ENCODE assay signal across 9 mouse cellular contexts in the genomic region with DNA sequence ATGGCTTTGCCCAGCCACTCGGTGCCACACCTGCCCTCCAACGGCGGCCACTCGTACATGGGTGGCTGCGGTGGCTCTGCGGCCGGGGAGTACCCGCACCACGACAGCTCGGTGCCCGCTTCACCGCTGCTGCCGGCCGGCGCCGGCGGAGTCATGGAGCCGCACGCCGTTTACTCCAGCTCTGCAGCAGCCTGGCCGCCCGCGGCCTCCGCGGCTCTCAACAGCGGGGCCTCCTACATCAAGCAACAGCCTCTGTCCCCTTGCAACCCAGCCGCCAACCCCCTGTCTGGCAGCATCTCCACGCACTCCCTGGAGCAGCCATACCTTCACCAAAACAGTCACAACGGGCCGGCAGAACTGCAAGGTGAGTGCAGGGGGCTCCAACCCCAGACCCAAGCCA. TPM values are rescaled to one million over a fixed set of nuclear protein-coding genes. Genes with fewer than 3 reads are reported as not detected.
DNase-seq lines count a peak whose midpoint lies in the region; ATAC-seq and TF ChIP-seq lines count a peak whose summit lies in the region.
"Had no signal": no experiment of that assay in that cellular context is flagged by ENCODE, and none has a peak within 500 bp of the region (broad histone marks: within the 10 kb centered on the region; RNA-seq: fewer than 3 reads in every experiment).

No protein-coding gene starts in this region.

- no peak for TF ChIP-seq CTCF in cortical plate, adult 2 months (IDR thresholded peaks at IDR 0.05; ENCODE audit: extremely low read depth, insufficient read depth, low read length)
- no peak for TF ChIP-seq CTCF in hindbrain, postnatal 0 days (IDR thresholded peaks at IDR 0.05; ENCODE audit: low read depth)

- H3K27ac ChIP-seq in heart, embryonic 13.5 days (replicated peaks), result no peak overlapping the region
- no peak overlapping the region for H3K27ac ChIP-seq in cortical plate, adult 2 months (ENCODE audit: insufficient read depth, low read length)
- no peak overlapping the region for H3K27ac ChIP-seq in hindbrain, postnatal 0 days
- no peak overlapping the region for H3K27ac ChIP-seq in midbrain, embryonic 13.5 days

- H3K4me2 ChIP-seq in heart, embryonic 13.5 days, result peak overlapping the region; percentile 85
- H3K4me2 ChIP-seq in hindbrain, postnatal 0 days (ENCODE audit: low read depth, low read length), result peak overlapping the region; percentile 60
- peak overlapping the region; percentile 66 for H3K4me2 ChIP-seq in midbrain, embryonic 13.5 days (replicated peaks)

- no peaks in the 10 kb centered on the region for H3K36me3 ChIP-seq in heart, embryonic 13.5 days
- no peaks in the 10 kb centered on the region for H3K36me3 ChIP-seq in hindbrain, postnatal 0 days (ENCODE audit: insufficient read depth, low read length)
- no peaks in the 10 kb centered on the region for H3K36me3 ChIP-seq in midbrain, embryonic 13.5 days

- peak overlapping the region; percentile 69 for H3K4me3 ChIP-seq in heart, embryonic 13.5 days
- peak overlapping the region; percentile 27; the same call in 1 of the 2 replicates for H3K4me3 ChIP-seq in cortical plate, adult 2 months (ENCODE audit: insufficient read depth, low read length)
- H3K4me3 ChIP-seq in hindbrain, postnatal 0 days (ENCODE audit: low read length), result peak overlapping the region; percentile 37
- peak overlapping the region; percentile 38 for H3K4me3 ChIP-seq in midbrain, embryonic 13.5 days (replicated peaks)

- 4% methylated on average over 30 of the region's 30 CpGs for whole genome bisulfite sequencing in heart, embryonic 13.5 days
- WGBS in hindbrain, postnatal 0 days, result 4% methylated on average over 30 of the region's 30 CpGs
- WGBS in midbrain, embryonic 13.5 days, result 2% methylated on average over 30 of the region's 30 CpGs

- no peak for ATAC-seq in heart, embryonic 13.5 days (ENCODE audit: extremely low read depth, insufficient number of reproducible peaks, low FRiP score, low TSS enrichment)
- ATAC-seq in hindbrain, postnatal 0 days, result no peak
- ATAC-seq in midbrain, embryonic 13.5 days, result no peak

- peaks cover 36% of the 10 kb centered on the region for H3K4me1 ChIP-seq in heart, embryonic 13.5 days
- H3K4me1 ChIP-seq in cortical plate, adult 2 months (ENCODE audit: control insufficient read depth, insufficient read depth, low read length), result no peaks in the 10 kb centered on the region
- no peaks in the 10 kb centered on the region for H3K4me1 ChIP-seq in hindbrain, postnatal 0 days (ENCODE audit: insufficient read depth, low read length)
- H3K4me1 ChIP-seq in midbrain, embryonic 13.5 days (replicated peaks), result peaks cover 26% of the 10 kb centered on the region

- no peaks in the 10 kb centered on the region for H3K9me3 ChIP-seq in heart, embryonic 13.5 days
- H3K9me3 ChIP-seq in hindbrain, postnatal 0 days (ENCODE audit: low read length), result no peaks in the 10 kb centered on the region
- no peaks in the 10 kb centered on the region for H3K9me3 ChIP-seq in midbrain, embryonic 13.5 days

- H3K9ac ChIP-seq in heart, embryonic 13.5 days, result peak overlapping the region; percentile 75
- H3K9ac ChIP-seq in hindbrain, postnatal 0 days (replicated peaks; ENCODE audit: low read length), result no peak overlapping the region
- no peak overlapping the region for H3K9ac ChIP-seq in midbrain, embryonic 13.5 days (replicated peaks)

- TF ChIP-seq POLR2A in cortical plate, adult 2 months (IDR thresholded peaks at IDR 0.05; ENCODE audit: extremely low read depth, insufficient read depth, low read length), result no peak

- H3K27me3 ChIP-seq in heart, embryonic 13.5 days (replicated peaks), result peaks cover 100% of the 10 kb centered on the region
- peaks cover 88% of the 10 kb centered on the region for H3K27me3 ChIP-seq in hindbrain, postnatal 0 days (ENCODE audit: insufficient read depth, low read length)
- H3K27me3 ChIP-seq in midbrain, embryonic 13.5 days, result peaks cover 99% of the 10 kb centered on the region

- DNase-seq in heart, adult 9 months (ENCODE audit: low spot score in 2 of 2), result no peak
- no peak for DNase-seq in hindbrain, postnatal 0 days (ENCODE audit: low spot score)
- DNase-seq in cerebellum, postnatal 25 days, result no peak
- DNase-seq in left cerebral cortex, adult 11 months (ENCODE audit: low spot score), result no peak
- DNase-seq in urinary bladder, postnatal 36 days (ENCODE audit: low spot score in 2 of 2), result no peak
- DNase-seq: thymus, postnatal 25 days had no signal

RNA-seq across cellular contexts. Expression of a gene that starts 0.8 kb away (rescaled TPM):
- 7.7 and 9.5 TPM in 2 replicates for polyA plus RNA-seq in heart, embryonic 13.5 days (2015; fragmentation: Nextera tagmentation; extraction: Ambion mirVana)
- 1.8 and 1.9 TPM in 2 replicates for polyA plus RNA-seq in cortical plate, adult 2 months (2012; rRNA removed)
- 1.8 and 1.9 TPM in 2 replicates for total RNA-seq in hindbrain, postnatal 0 days (2014; rRNA removed)
- 1.2 and 1.4 TPM in 2 replicates for polyA plus RNA-seq in hindbrain, postnatal 0 days (2015; fragmentation: Nextera tagmentation; extraction: Ambion mirVana)
- 0.39 and 0.71 TPM in 2 replicates for polyA plus RNA-seq in midbrain, embryonic 13.5 days (2015; fragmentation: Nextera tagmentation; extraction: Ambion mirVana)

RNA-seq across cellular contexts. Expression of a gene that starts 23.2 kb away (rescaled TPM):
- 35.3 and 42.8 TPM in 2 replicates for polyA plus RNA-seq in heart, embryonic 13.5 days (2015; fragmentation: Nextera tagmentation; extraction: Ambion mirVana)
- 95.8 and 108 TPM in 2 replicates for polyA plus RNA-seq in cortical plate, adult 2 months (2012; rRNA removed)
- total RNA-seq in hindbrain, postnatal 0 days (2014; rRNA removed), result 39.9 and 45.6 TPM in 2 replicates
- polyA plus RNA-seq in hindbrain, postnatal 0 days (2015; fragmentation: Nextera tagmentation; extraction: Ambion mirVana), result 44.4 and 47.0 TPM in 2 replicates
- polyA plus RNA-seq in midbrain, embryonic 13.5 days (2015; fragmentation: Nextera tagmentation; extraction: Ambion mirVana), result 57.8 and 60.7 TPM in 2 replicates

RNA-seq across cellular contexts. Expression of a gene that starts 31.0 kb away (rescaled TPM):
- polyA plus RNA-seq in heart, embryonic 13.5 days (2015; fragmentation: Nextera tagmentation; extraction: Ambion mirVana), result 6.8 and 7.4 TPM in 2 replicates
- 0.79 and 1.3 TPM in 2 replicates for polyA plus RNA-seq in cortical plate, adult 2 months (2012; rRNA removed)
- 3.7 and 10.6 TPM in 2 replicates for total RNA-seq in hindbrain, postnatal 0 days (2014; rRNA removed)
- 2.8 and 3.6 TPM in 2 replicates for polyA plus RNA-seq in hindbrain, postnatal 0 days (2015; fragmentation: Nextera tagmentation; extraction: Ambion mirVana)
- polyA plus RNA-seq in midbrain, embryonic 13.5 days (2015; fragmentation: Nextera tagmentation; extraction: Ambion mirVana), result 1.3 and 1.9 TPM in 2 replicates

RNA-seq across cellular contexts. Expression of a gene that starts 42.7 kb away (rescaled TPM):
- 0.52 and 0.64 TPM in 2 replicates for polyA plus RNA-seq in heart, embryonic 13.5 days (2015; fragmentation: Nextera tagmentation; extraction: Ambion mirVana)
- 0.04 TPM in 1 of 2 replicates, not detected in the other for polyA plus RNA-seq in cortical plate, adult 2 months (2012; rRNA removed)
- 0.40 and 0.58 TPM in 2 replicates for total RNA-seq in hindbrain, postnatal 0 days (2014; rRNA removed)
- 0.21 TPM in 1 of 2 replicates, not detected in the other for polyA plus RNA-seq in hindbrain, postnatal 0 days (2015; fragmentation: Nextera tagmentation; extraction: Ambion mirVana)
- polyA plus RNA-seq in midbrain, embryonic 13.5 days (2015; fragmentation: Nextera tagmentation; extraction: Ambion mirVana), result 0.12 and 0.13 TPM in 2 replicates
